Mouse (Mus musculus) liver, embryonic 14.5 days (tissue): ENCODE measurements at regions not wholly inside any gene's neighbourhood (a gene's known extent, or its start where the extent isn't known, plus 50 kb on each side); places are given as distances from the start of the nearest gene placed in this dataset.

Experiments used
- CTCF ChIP-seq: IDR thresholded peaks from 2 replicates; pipeline ENCODE4 v1.5.1; 2016; ENCODE audit warnings: antibody characterized with exemption, low read depth, control low read depth
- EP300 ChIP-seq: IDR thresholded peaks from 2 replicates; pipeline ENCODE4 v1.6.1; 2016; ENCODE audit warnings: antibody characterized with exemption, low read depth

- TF ChIP-seq EP300 (no peak), CTCF (no peak)
Measured at GRCm38 (mm10) chr4:125194722-125195380, 67.2 kb upstream of the Zc3h12a start.
